Mouse (Mus musculus): ENCODE data around the gene Gm3002. TPM values are rescaled to one million over a fixed set of nuclear protein-coding genes. Genes with fewer than 3 reads are reported as not detected.

The Gm3002 gene
- 0.35 TPM for polyA plus RNA-seq (2017; shearing (Covaris generic))

GRCm38 (mm10) chr14:3809774-3810173 lies at the start of gene Gm3002:
Gm3002 (plus strand) TSS chr14:3810074.

GRCm38 (mm10) chr14:3845945-3846344 lies 36.1 kb downstream of the Gm3002 start, which contains the start of gene Gm3033:
Gm3033 (plus strand) TSS chr14:3846245.

GRCm38 (mm10) chr14:3883872-3884271 lies 74.0 kb downstream of the Gm3002 start, which contains the start of gene Gm2916:
Gm2916 (plus strand) TSS chr14:3884172.

GRCm38 (mm10) chr14:3931456-3931855 lies 121.6 kb downstream of the Gm3002 start, which contains the start of gene Gm3029:
Gm3029 (plus strand) TSS chr14:3931756.

GRCm38 (mm10) chr14:3963247-3963646 lies 153.4 kb downstream of the Gm3002 start, which contains the start of gene Gm3095:
Gm3095 (plus strand) TSS chr14:3963547.

GRCm38 (mm10) chr14:3998094-3998493 lies 188.2 kb downstream of the Gm3002 start, which contains the start of gene Gm3099:
Gm3099 (plus strand) TSS chr14:3998394.

Other genes with a start within 250 kb of the Gm3002 start
- not detected for gene Gm3012, start 175.6 kb upstream of the Gm3002 start, polyA plus RNA-seq (2017; shearing (Covaris generic))
- gene Gm3020, start 158.0 kb upstream of the Gm3002 start, polyA plus RNA-seq (2017; shearing (Covaris generic)): 5.8 TPM
- not detected for gene Gm3043, start 121.3 kb upstream of the Gm3002 start, polyA plus RNA-seq (2017; shearing (Covaris generic))
- gene Gm3033, start 36.2 kb downstream of the Gm3002 start, polyA plus RNA-seq (2017; shearing (Covaris generic)): not detected
- not detected for gene Gm2916, start 74.1 kb downstream of the Gm3002 start, polyA plus RNA-seq (2017; shearing (Covaris generic))
- gene Gm3029, start 121.7 kb downstream of the Gm3002 start, polyA plus RNA-seq (2017; shearing (Covaris generic)): not detected
- not detected for gene Gm3095, start 153.5 kb downstream of the Gm3002 start, polyA plus RNA-seq (2017; shearing (Covaris generic))
- gene Gm3099, start 188.3 kb downstream of the Gm3002 start, polyA plus RNA-seq (2017; shearing (Covaris generic)): not detected
- 0.82 TPM for gene Gm5796, start 213.9 kb downstream of the Gm3002 start, polyA plus RNA-seq (2017; shearing (Covaris generic))